Mouse (Mus musculus): ENCODE measurements around the gene Rabgap1l.
A peak's percentile ranks its signal among the peaks of the same experiment; 100 is the strongest.
"Not testable (repeated sequence)": the region's sequence is repeated elsewhere in the genome, so short reads cannot be mapped to it uniquely, and the experiment has no call there.

Rabgap1l gene

DNA sequence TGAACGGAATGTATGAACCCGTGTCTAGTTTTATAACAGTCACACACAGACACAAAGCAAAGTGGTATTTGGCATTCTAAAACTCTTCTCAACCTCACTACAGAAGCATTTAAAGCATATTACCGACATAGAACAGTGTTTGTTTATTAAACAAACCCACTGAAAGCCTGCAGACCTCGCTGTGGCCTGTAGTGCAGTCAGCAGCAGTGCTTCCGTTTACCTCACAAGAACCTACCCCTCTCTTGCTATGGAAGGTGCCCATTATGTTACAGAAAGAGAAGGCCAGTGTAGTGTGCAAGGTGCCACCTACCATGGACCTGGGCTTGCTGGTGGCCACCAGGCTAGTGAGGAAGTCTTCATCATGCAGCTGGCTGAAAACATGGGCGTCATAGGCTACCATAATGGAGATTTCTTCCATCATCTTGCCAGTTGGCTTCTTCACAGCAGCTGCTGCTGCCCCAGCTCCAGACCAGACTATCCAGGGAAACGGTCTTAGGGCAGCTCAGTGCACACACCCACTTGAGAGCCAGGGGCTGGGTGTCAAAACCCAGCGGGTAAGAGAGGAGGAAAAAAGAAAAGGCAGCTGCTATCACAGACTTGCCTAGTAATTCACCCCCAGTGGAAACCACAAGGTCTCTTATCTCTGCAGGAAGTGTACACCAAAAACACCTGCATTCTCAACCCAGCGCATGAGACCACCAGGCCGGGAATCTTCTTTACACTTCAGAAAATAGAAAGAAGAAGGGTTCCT, 486.0 kb downstream of the Rabgap1l start:
- DNase-seq: peak; percentile 49

- DNase-seq: peak; percentile 47
These were observed 486.7 kb downstream of the Rabgap1l start for GRCm38 (mm10) chr1:160306336-160306735.

- no peak for DNase-seq
These were observed 487.2 kb downstream of the Rabgap1l start for GRCm38 (mm10) chr1:160305826-160306225.

DNA sequence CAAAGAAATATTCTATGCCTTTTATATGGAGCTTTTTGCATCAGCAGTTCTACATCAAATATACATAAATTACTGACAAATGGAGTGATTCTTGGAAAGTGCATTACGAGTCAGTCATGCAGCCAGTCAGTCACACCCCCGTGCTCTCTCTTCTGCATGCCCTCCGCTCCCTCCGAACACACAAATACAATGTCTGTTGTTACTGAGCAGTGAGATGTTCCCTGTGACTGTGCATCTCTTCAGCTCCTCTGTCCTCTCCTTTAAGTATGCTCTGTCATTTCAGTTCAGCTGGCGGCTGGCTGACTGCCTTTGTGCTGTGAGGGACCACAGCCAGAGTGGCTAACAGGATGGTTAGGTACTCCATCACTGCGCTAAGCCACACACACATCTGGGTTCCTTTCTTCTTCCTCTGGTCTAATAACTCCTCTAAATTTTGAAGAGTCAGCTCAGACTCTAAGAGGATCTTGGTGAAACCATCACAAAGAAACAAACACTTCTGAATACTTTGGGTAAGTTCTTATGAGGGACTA, 488.0 kb downstream of the Rabgap1l start:
- DNase-seq: peak; percentile 5

GRCm38 (mm10) chr1:160302268-160302667, 490.7 kb downstream of the Rabgap1l start:
- DNase-seq: no peak

DNA sequence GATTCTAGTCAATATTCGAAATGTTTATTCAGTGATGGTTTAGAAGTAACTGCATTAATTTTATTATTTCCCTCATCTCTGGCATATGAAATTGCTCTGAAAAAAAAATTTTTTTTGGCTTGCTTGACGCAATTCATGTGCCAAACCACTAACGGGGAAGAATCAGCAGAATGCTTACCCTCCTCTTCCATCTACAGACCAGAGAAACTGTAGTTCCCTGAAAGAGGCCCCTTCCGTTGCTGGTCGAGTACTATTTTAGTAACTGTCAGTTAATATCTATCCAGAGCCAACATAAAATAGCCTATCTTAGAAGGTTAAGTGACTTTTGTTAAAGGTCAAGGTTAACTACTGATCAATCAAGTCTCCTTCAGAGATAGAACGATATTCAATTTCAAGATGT, 491.9 kb downstream of the Rabgap1l start:
- peak; percentile 9 for DNase-seq

DNA sequence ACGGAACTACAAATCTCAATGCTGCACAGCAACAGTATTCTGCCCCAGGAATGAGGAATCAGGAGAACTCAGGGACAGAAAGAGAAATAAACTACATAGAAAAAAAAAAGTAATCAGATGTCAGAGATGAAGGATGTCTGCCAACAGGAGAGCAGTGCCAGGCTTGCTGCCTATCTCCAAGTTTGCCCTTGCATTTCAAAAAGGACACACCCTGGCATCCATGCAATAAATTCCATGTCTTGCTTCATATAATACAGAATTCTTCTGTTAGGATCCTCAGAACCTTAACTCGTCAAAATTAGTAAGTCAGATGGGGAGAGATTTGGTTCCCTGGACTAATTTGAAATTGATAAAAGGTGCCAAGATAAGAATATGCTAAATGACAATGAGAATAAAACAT, 492.3 kb downstream of the Rabgap1l start:
- no peak for DNase-seq

DNA sequence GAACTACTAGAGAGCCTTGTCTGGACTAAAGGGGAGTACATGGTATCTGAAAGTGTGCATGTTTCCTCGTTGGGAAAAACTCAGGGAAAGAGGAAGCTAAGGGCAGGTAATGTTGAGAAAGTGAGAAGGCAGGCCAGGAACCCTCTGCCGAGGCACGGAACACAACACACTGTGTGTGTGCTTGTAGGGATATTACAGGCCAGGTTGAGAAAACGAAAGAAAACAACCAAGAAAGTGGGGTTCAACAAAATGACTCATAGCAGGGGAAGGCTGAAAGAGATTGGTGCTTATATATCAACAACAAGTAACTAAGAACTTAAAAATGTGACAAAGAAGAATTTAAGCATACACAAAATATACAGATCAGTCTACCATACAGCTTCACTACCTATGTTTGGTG, 493.0 kb downstream of the Rabgap1l start:
- no peak for DNase-seq

GRCm38 (mm10) chr1:160298893-160299292, 494.1 kb downstream of the Rabgap1l start:
- no peak for DNase-seq

DNA sequence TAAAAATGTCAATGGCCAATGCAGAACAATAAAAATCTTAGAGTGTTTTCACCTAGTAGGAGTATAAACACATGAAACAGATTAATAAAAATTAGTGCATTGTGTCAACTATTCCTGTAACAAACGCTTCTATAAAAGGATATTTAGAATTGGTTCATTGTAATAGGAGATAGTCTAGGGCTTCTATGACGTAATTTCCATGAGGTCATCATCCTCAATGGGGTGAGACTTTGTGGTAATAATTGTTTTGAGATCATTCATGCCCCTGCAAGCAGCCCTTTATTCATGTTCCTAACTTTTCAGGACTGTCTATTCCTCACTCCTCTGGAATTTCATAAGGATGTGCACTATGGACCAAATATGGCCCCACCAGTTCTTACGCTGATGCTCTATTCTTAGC, 495.3 kb downstream of the Rabgap1l start:
- DNase-seq: no peak

DNA sequence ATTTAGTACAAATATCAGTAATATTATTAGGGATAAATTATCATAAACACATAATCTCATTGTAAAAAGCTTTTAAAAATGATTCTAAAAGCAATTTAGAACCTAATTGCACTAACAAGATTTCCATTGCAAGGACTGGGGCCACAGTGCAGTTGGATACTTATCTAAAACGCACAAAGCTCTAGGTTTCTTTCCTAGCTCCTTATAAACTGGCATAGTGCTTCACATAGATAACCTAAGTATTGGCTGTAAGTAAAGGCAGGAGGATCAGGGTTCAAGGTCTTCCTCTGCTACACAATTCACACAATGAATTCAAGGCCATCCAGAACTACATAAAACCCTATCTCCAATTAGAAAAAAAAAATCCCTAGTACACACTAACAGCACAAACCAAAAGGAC, 497.7 kb downstream of the Rabgap1l start:
- DNase-seq: no peak

GRCm38 (mm10) chr1:160293488-160293887, 499.5 kb downstream of the Rabgap1l start:
- no peak for DNase-seq

- DNase-seq: no peak
These were observed 501.0 kb downstream of the Rabgap1l start for GRCm38 (mm10) chr1:160292058-160292457.

GRCm38 (mm10) chr1:160290242-160290641, 502.8 kb downstream of the Rabgap1l start:
- DNase-seq: no peak

GRCm38 (mm10) chr1:160287058-160287645, 505.9 kb downstream of the Rabgap1l start:
- no peak for DNase-seq

GRCm38 (mm10) chr1:160286400-160287057, 506.5 kb downstream of the Rabgap1l start:
- DNase-seq: no peak

GRCm38 (mm10) chr1:160284241-160284640, 508.8 kb downstream of the Rabgap1l start:
- no peak for DNase-seq

- DNase-seq: not testable (repeated sequence)
These were observed 510.7 kb downstream of the Rabgap1l start for GRCm38 (mm10) chr1:160282166-160282874.

GRCm38 (mm10) chr1:160281337-160282084, 511.5 kb downstream of the Rabgap1l start:
- DNase-seq: no peak

DNA sequence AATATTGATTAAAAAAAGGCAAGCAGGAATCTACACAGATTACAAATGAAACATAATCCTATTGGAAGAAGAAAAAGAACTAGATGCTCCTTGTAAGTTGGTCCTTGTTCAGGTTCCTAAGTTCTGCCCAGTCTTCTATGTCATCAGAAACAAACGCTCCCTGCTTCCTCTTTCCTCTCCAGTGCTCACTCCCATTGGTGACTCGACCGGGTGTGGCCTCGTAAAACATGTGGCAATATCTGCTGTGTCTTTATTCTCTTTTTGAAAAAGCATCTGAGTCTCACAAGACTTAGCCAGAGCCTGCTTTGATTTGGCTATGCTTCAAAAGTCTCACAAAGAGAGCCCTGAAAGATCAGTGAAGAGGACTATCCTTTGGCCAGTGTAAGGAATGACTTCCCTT, 512.4 kb downstream of the Rabgap1l start:
- peak; percentile 55 for DNase-seq

DNA sequence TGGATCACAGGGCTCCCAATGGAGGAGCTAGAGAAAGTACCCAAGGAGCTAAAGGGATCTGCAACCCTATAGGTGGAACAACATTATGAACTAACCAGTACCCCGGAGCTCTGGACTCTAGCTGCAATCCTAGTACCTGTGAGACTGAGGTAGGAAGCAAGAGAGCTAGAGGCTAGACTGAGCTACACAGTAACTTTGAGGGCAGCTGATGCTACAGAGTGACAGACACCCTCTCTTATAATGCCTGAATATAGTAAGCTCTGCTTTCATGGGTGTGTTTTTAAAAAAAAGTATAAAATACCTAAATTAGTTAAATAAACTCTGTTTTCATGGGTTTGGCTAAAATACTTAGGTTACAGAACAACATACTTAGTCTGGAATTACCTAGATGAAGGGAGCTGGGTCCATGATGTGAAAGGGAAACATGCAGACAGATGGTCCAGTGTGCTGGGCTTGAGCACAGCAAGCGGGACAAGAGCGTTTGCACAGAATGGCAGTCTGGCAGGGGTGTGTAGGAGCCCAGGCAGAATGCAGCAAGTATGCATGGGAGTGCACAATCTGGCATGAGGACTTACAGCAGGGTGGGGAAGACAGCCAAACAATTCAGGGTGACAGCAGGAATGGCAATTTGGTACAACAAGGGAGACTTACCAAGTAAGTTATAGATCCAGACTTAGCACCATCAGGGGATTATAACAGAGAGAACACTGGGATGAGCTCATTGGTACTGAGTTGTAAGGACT, 514.9 kb downstream of the Rabgap1l start:
- DNase-seq: no peak

DNA sequence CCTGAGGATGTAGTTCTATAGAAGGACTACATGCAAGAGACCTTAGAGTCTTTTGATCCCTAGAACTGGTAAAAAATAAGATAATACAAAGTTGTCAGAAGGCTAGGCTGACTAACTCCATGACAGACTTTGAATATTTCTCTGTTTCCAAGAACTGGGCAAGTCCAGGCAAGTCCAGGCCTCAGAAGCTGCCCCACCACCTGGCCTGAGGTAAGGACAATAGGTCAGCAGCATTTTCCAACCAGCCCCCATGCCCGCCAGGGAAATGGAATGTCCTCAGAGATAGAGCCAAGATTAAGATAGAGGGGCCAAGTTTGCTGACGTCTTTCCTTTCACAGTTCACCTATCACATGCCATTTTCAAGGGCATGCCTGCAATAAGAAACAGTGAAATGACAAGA, 517.8 kb downstream of the Rabgap1l start:
- no peak for DNase-seq

Data from liver (tissue).